Mouse (Mus musculus): Measurements from ENCODE around the gene Ms4a4c. TPM values are rescaled to one million over a fixed set of nuclear protein-coding genes. Genes with fewer than 3 reads are reported as not detected.
"Not testable (repeated sequence)": the region's sequence is repeated elsewhere in the genome, so short reads cannot be mapped to it uniquely, and the experiment has no call there.

Gene Ms4a4c
- polyA plus RNA-seq, 1 experiment from 2014 or later, result 71.1 TPM

GRCm38 (mm10) chr19:11415581-11415980, 11.0 kb downstream of the Ms4a4c start:
- Histone ChIP-seq H3K36me3 (ENCODE audit: inconsistent target) (peaks cover 47% of the 10 kb centered on the region), H3K79me2 (ENCODE audit: inconsistent target) (peaks cover 36% of the 10 kb centered on the region; the same call in 1 of the 2 replicates), H3K4me3 (ENCODE audit: inconsistent target) (no peak overlapping the region), H3K27ac (no peak overlapping the region)
- WGBS (ENCODE audit: missing documents), result 100% methylated on average over 3 of the region's 3 CpGs

DNA sequence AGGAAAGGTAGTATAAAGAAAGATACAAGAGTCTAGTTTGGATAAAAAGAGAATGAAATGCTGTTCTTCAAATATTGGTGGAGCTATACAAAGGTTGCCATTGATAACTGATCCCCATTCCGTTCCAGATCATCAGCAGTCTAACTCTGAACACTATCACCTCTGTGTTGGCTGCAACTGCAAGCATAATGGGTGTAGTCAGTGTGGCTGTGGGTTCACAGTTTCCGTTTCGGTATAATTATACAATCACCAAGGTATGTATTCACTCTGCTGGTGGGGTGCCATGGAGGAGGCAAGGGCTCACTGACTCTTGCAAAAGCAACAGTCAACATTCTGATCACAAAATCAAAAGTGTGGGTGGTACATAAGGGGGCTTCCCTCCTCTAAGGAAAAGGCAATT, 14.3 kb downstream of the Ms4a4c start:
- H3K27ac ChIP-seq; H3K4me3 ChIP-seq (ENCODE audit: inconsistent target); H3K79me2 ChIP-seq (ENCODE audit: inconsistent target): not testable (repeated sequence)
- peaks cover 60% of the 10 kb centered on the region for H3K36me3 ChIP-seq (ENCODE audit: inconsistent target)
- 80% methylated on average over 1 of the region's 3 CpGs for WGBS (ENCODE audit: missing documents)

DNA sequence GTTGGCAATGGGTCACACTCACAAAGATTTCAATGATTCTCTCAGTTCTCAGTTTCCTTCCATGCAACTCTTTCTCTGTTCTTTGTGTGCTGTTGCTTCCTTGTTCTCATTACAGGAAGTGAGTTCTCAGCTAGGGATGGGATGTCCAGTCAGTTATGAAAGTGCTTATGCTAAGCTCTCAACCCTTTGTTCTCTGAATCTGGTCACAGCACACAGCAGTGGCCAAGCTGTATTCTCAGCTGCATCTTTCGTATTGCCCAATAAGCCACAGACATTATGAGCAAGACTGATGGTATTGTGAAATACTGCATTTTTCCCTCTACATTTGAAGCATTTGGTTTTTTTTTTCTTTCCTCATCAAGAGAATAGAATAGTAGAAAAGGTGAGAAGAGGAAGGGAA, 26.6 kb downstream of the Ms4a4c start:
- WGBS (ENCODE audit: missing documents), result 0% methylated on average over 1 of the region's 1 CpGs
- not testable (repeated sequence) for H3K36me3 ChIP-seq (ENCODE audit: inconsistent target); H3K79me2 ChIP-seq (ENCODE audit: inconsistent target); H3K4me3 ChIP-seq (ENCODE audit: inconsistent target)
- peak overlapping the region; percentile 86 for H3K27ac ChIP-seq

- 91% methylated on average over 4 of the region's 4 CpGs for whole genome bisulfite sequencing (ENCODE audit: missing documents)
Measured at GRCm38 (mm10) chr19:11435058-11435834, 30.7 kb downstream of the Ms4a4c start.

DNA sequence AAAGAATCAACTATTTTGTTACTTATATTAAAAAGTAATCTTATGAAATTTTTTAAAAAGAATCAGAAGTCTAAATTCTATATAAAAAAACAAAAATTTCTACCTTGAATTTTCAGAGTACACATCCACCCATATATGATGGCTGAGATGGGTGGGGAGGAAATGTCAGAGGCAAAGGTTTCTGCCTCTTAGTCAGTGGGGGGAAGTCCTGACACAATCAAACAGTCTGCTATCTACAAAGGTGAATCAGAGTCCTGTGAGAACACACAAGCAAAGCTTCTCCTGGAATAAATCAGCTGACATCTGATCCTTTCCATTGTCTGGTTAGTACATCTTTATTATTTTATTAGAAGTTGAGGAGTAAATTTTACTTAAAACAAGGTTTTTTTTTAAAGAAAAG, 38.8 kb downstream of the Ms4a4c start, which contains the start of gene Ms4a4b:
Gene Ms4a4b (plus strand): TSS at position 216 of the 400 bp plus-strand sequence.
- Histone ChIP-seq H3K79me2 (ENCODE audit: inconsistent target) (no peaks in the 10 kb centered on the region), H3K27ac (no peak within 1 kb of the TSS), H3K36me3 (ENCODE audit: inconsistent target) (no peaks in the 10 kb centered on the region), H3K4me3 (ENCODE audit: inconsistent target) (no peak within 1 kb of the TSS)

More at GRCm38 (mm10) chr19:11435058-11435834, 30.7 kb downstream of the Ms4a4c start:
- no peak overlapping the region for H3K4me3 ChIP-seq (ENCODE audit: inconsistent target)
- H3K79me2 ChIP-seq (ENCODE audit: inconsistent target), result no peaks in the 10 kb centered on the region
- H3K27ac ChIP-seq, result no peak overlapping the region
- H3K36me3 ChIP-seq (ENCODE audit: inconsistent target), result no peaks in the 10 kb centered on the region

GRCm38 (mm10) chr19:11443964-11444363, 39.4 kb downstream of the Ms4a4c start:
- no peak overlapping the region for H3K27ac ChIP-seq
- 92% methylated on average over 5 of the region's 5 CpGs for WGBS (ENCODE audit: missing documents)
- H3K36me3 ChIP-seq (ENCODE audit: inconsistent target), result no peaks in the 10 kb centered on the region
- H3K4me3 ChIP-seq (ENCODE audit: inconsistent target), result no peak overlapping the region
- no peaks in the 10 kb centered on the region for H3K79me2 ChIP-seq (ENCODE audit: inconsistent target)

DNA sequence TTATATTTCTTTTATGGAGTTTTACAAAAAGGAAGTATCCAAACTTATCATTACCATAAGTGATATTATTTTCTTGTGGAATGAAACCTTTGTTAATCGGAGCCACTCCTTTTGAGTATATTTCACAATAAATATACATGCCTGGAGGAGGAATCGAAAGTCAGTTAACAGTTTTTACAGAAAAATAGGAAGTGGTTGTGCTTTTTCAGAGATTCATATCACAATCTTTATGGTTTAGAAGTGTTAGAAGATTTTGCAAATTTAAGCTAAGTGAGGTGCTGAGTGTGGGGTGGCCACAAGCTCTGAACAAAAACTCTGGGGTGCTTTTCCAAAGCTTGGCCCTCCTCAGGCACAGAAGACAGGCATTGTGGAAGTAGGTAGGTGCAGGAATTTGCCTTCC, 42.7 kb downstream of the Ms4a4c start:
- Histone ChIP-seq H3K27ac (peak overlapping the region; percentile 90), H3K4me3 (ENCODE audit: inconsistent target) (no peak overlapping the region)
- 0% methylated on average over 2 of the region's 2 CpGs for WGBS (ENCODE audit: missing documents)

GRCm38 (mm10) chr19:11459041-11459440, 54.5 kb downstream of the Ms4a4c start:
- H3K79me2 ChIP-seq (ENCODE audit: inconsistent target), result peaks cover 13% of the 10 kb centered on the region; the same call in 1 of the 2 replicates
- not testable (repeated sequence) for H3K36me3 ChIP-seq (ENCODE audit: inconsistent target); H3K4me3 ChIP-seq (ENCODE audit: inconsistent target); H3K27ac ChIP-seq
- WGBS (ENCODE audit: missing documents), result 100% methylated on average over 2 of the region's 4 CpGs

More for the DNA sequence above, 42.7 kb downstream of the Ms4a4c start:
- Histone ChIP-seq H3K79me2 (ENCODE audit: inconsistent target) (no peaks in the 10 kb centered on the region), H3K36me3 (ENCODE audit: inconsistent target) (no peaks in the 10 kb centered on the region)

GRCm38 (mm10) chr19:11464795-11465194, 60.2 kb downstream of the Ms4a4c start:
- not testable (repeated sequence) for H3K36me3 ChIP-seq (ENCODE audit: inconsistent target)
- peak overlapping the region; percentile 68 for H3K27ac ChIP-seq
- H3K79me2 ChIP-seq (ENCODE audit: inconsistent target), result peaks cover 23% of the 10 kb centered on the region
- WGBS (ENCODE audit: missing documents), result 0% methylated on average over 1 of the region's 1 CpGs
- peak overlapping the region; percentile 19; the same call in 1 of the 2 replicates for H3K4me3 ChIP-seq (ENCODE audit: inconsistent target)

- Histone ChIP-seq H3K36me3 (ENCODE audit: inconsistent target) (no peaks in the 10 kb centered on the region), H3K79me2 (ENCODE audit: inconsistent target) (peaks cover 40% of the 10 kb centered on the region), H3K27ac (no peak overlapping the region), H3K4me3 (ENCODE audit: inconsistent target) (no peak overlapping the region)
- WGBS (ENCODE audit: missing documents), result 91% methylated on average over 5 of the region's 5 CpGs
Measured at GRCm38 (mm10) chr19:11466471-11466870, 61.9 kb downstream of the Ms4a4c start.

DNA sequence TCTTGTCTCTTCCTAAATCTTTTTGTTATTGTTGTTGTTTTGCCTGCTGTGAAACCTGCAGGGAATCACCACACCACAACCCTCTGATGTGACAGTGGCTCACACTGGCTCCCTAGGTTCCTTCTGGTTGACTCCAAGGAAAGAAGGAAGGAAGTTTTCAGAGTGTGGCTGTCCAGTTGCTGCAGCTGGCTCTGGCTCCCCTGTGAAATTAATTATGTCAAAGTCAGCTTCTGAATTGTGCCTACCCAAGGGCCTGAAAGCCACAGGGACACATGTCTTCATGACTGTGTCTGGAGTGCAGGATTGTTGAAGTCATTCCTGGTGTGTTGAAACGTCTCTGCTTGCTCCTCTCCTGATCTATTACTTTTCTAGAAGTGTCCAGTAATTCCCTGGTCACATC, 63.8 kb downstream of the Ms4a4c start:
- H3K36me3 ChIP-seq (ENCODE audit: inconsistent target); H3K4me3 ChIP-seq (ENCODE audit: inconsistent target): not testable (repeated sequence)
- peaks cover 49% of the 10 kb centered on the region for H3K79me2 ChIP-seq (ENCODE audit: inconsistent target)
- 13% methylated on average over 1 of the region's 1 CpGs for WGBS (ENCODE audit: missing documents)
- peak overlapping the region; percentile 96 for H3K27ac ChIP-seq

- H3K79me2 ChIP-seq (ENCODE audit: inconsistent target), result peaks cover 49% of the 10 kb centered on the region
- 2% methylated on average over 4 of the region's 4 CpGs for WGBS (ENCODE audit: missing documents)
- H3K4me3 ChIP-seq (ENCODE audit: inconsistent target), result peak within 1 kb of the TSS; percentile 62
- peak within 1 kb of the TSS; percentile 96 for H3K27ac ChIP-seq
- H3K36me3 ChIP-seq (ENCODE audit: inconsistent target), result not testable (repeated sequence)
Measured at GRCm38 (mm10) chr19:11469215-11469614, 64.6 kb downstream of the Ms4a4c start, which contains the start of gene Ms4a6c. Gene Ms4a6c (plus strand): TSS chr19:11469366.

Other genes with a start within 250 kb of the Ms4a4c start
- gene 1700025F22Rik, start 239.4 kb upstream of the Ms4a4c start, polyA plus RNA-seq (2018), result not detected in 3 replicates
- gene Ms4a13, start 208.0 kb upstream of the Ms4a4c start, polyA plus RNA-seq (2018), result not detected in 3 replicates
- gene Ms4a12, start 172.3 kb upstream of the Ms4a4c start, polyA plus RNA-seq (2018), result not detected in 3 replicates
- gene Ms4a1, start 138.5 kb upstream of the Ms4a4c start, polyA plus RNA-seq (2018), result 0.07 to 0.09 TPM in 2 of 3 replicates, not detected in the other
- not detected in 3 replicates for gene Ms4a5, start 120.9 kb upstream of the Ms4a4c start, polyA plus RNA-seq (2018)
- gene Ms4a14, start 90.3 kb upstream of the Ms4a4c start, polyA plus RNA-seq (2018), result 36.7 to 102 TPM (median 69.8 TPM) in 3 replicates
- 1,229 to 1,780 TPM (median 1,290 TPM) in 3 replicates for gene Ms4a7, start 68.6 kb upstream of the Ms4a4c start, polyA plus RNA-seq (2018)
- gene Ms4a4a, start 29.2 kb upstream of the Ms4a4c start, polyA plus RNA-seq (2018), result 260 to 797 TPM (median 552 TPM) in 3 replicates
- gene Ms4a4b, start 38.8 kb downstream of the Ms4a4c start, polyA plus RNA-seq (2018), result 2.1 to 3.8 TPM (median 3.0 TPM) in 3 replicates
- gene Ms4a6c, start 64.6 kb downstream of the Ms4a4c start, polyA plus RNA-seq (2018), result 546 to 786 TPM (median 561 TPM) in 3 replicates
- gene Gm8369, start 81.2 kb downstream of the Ms4a4c start, polyA plus RNA-seq (2018), result 0.80 to 5.0 TPM (median 2.0 TPM) in 3 replicates
- gene Ms4a6b, start 111.7 kb downstream of the Ms4a4c start, polyA plus RNA-seq (2018), result 182 to 404 TPM (median 188 TPM) in 3 replicates
- gene Ms4a4d, start 132.0 kb downstream of the Ms4a4c start, polyA plus RNA-seq (2018), result not detected in 3 replicates
- 381 to 505 TPM (median 445 TPM) in 3 replicates for gene Ms4a6d, start 200.1 kb downstream of the Ms4a4c start, polyA plus RNA-seq (2018)
- 0.27 TPM in 1 of 3 replicates, not detected in the others for gene Ms4a2, start 218.9 kb downstream of the Ms4a4c start, polyA plus RNA-seq (2018)
- 0.79 TPM in 1 of 3 replicates, not detected in the others for gene Ms4a3, start 236.1 kb downstream of the Ms4a4c start, polyA plus RNA-seq (2018)